ENCODE assay signal across 27 mouse cellular contexts in genomic region chr2:49539745-49540144, GRCm38 (mm10).
"Had no signal": no experiment of that assay in that cellular context is flagged by ENCODE, and none has a peak within 500 bp of the region (broad histone marks: within the 10 kb centered on the region; RNA-seq: fewer than 3 reads in every experiment).

No protein-coding gene starts in this region.

- DNase-seq: cerebellum, adult 9-10 months; cerebellum, adult 9-11 months; cerebellum, postnatal 10 days; cerebellum, postnatal 14 days; cerebellum, postnatal 25 days; cerebellum, postnatal 36 days; embryo, embryonic 11 days; forebrain, postnatal 0 days; gastrocnemius, postnatal 10 days; gastrocnemius, postnatal 14 days; gastrocnemius, postnatal 25 days; gastrocnemius, postnatal 36 days; heart, adult 11 months; heart, adult 18-20 months; heart, adult 2 months had no signal

- H3K4me1 ChIP-seq: embryonic facial prominence, embryonic 10.5 days; embryonic facial prominence, embryonic 12.5 days; embryonic facial prominence, embryonic 13.5 days; embryonic facial prominence, embryonic 15.5 days; forebrain, embryonic 10.5 days; forebrain, embryonic 12.5 days; forebrain, embryonic 13.5 days; forebrain, embryonic 15.5 days had no signal

- H3K27me3 ChIP-seq: embryonic facial prominence, embryonic 12.5 days; embryonic facial prominence, embryonic 13.5 days; embryonic facial prominence, embryonic 15.5 days; forebrain, embryonic 12.5 days; forebrain, embryonic 13.5 days; forebrain, embryonic 15.5 days had no signal

- H3K9me3 ChIP-seq: embryonic facial prominence, embryonic 10.5 days; embryonic facial prominence, embryonic 12.5 days; embryonic facial prominence, embryonic 13.5 days; embryonic facial prominence, embryonic 15.5 days; forebrain, embryonic 10.5 days; forebrain, embryonic 12.5 days; forebrain, embryonic 13.5 days; forebrain, embryonic 15.5 days had no signal

- H3K9ac ChIP-seq: embryonic facial prominence, embryonic 12.5 days; embryonic facial prominence, embryonic 13.5 days; embryonic facial prominence, embryonic 15.5 days; forebrain, embryonic 12.5 days; forebrain, embryonic 13.5 days; forebrain, embryonic 15.5 days; forebrain, postnatal 0 days had no signal

- ATAC-seq: forebrain, embryonic 13.5 days; forebrain, embryonic 14.5 days; forebrain, embryonic 15.5 days; forebrain, embryonic 16.5 days; forebrain, postnatal 0 days had no signal

- H3K4me2 ChIP-seq: embryonic facial prominence, embryonic 12.5 days; embryonic facial prominence, embryonic 13.5 days; embryonic facial prominence, embryonic 15.5 days; forebrain, embryonic 12.5 days; forebrain, embryonic 13.5 days; forebrain, embryonic 15.5 days; heart, embryonic 11.5 days had no signal

- H3K27ac ChIP-seq: embryonic facial prominence, embryonic 10.5 days; embryonic facial prominence, embryonic 12.5 days; embryonic facial prominence, embryonic 13.5 days; embryonic facial prominence, embryonic 15.5 days; forebrain, embryonic 10.5 days; forebrain, embryonic 12.5 days; forebrain, embryonic 13.5 days; forebrain, embryonic 15.5 days; heart, adult 2 months had no signal

- H3K4me3 ChIP-seq: embryonic facial prominence, embryonic 10.5 days; embryonic facial prominence, embryonic 12.5 days; embryonic facial prominence, embryonic 13.5 days; embryonic facial prominence, embryonic 15.5 days; erythroblast, embryonic 14.5 days; forebrain, embryonic 10.5 days; forebrain, embryonic 12.5 days; forebrain, embryonic 13.5 days; forebrain, embryonic 15.5 days; heart, adult 2 months had no signal
